Mouse (Mus musculus): Measurements from ENCODE around the gene Gm12355.
"Not testable (repeated sequence)": the region's sequence is repeated elsewhere in the genome, so short reads cannot be mapped to it uniquely, and the experiment has no call there.

DNA sequence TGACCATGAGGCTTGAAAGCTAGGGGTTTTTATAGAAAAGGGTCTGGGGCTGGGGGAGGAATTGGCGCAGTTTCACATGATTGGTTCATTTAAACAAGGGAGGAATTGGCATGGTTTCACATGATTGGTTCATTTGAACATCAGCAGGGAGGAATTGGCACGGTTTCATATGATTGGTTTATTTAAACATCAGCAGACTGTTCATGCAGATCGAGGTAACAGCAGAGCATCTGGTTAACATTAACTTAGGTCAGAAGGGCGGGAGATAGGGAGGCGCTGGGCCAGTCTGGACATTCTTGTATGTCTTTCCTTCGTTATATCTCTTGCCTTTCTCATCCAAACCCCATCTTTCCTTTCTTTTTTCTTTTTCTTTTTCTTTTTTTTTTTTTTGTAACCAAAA lies 1.5 kb downstream of the Gm12355 start:
- TF ChIP-seq POLR2A (IDR thresholded peaks at IDR 0.05; ENCODE audit: insufficient read length, low read depth); USF1 (IDR thresholded peaks at IDR 0.05; ENCODE audit: low read depth); MYOG (IDR thresholded peaks at IDR 0.05; ENCODE audit: control insufficient read depth in 1 of 3, insufficient read depth in 1 of 3, insufficient read length in 2 of 3, low read depth in 2 of 3); CEBPB (IDR thresholded peaks at IDR 0.05; ENCODE audit: insufficient read depth, poor library complexity, severe bottlenecking): not testable (repeated sequence)
